Mouse (Mus musculus): ENCODE measurements around the gene Ino80e. TPM values are rescaled to one million over a fixed set of nuclear protein-coding genes. Genes with fewer than 3 reads are reported as not detected.
A peak's percentile ranks its signal among the peaks of the same experiment; 100 is the strongest.

Gene Ino80e
- total and polyA plus RNA-seq, 3 experiments: 93.0 to 476 (median 189) TPM

- no peak for TF ChIP-seq ZC3H11A (IDR thresholded peaks at IDR 0.05; ENCODE audit: low read depth, low read length)
- Histone ChIP-seq H3K27me3 (ENCODE audit: control insufficient read depth in 1 of 2, insufficient read depth in 2 of 2, low read length in 2 of 2) (no peaks in the 10 kb centered on the region), H3K9ac (ENCODE audit: control insufficient read depth, low read depth, low read length, poor library complexity, severe bottlenecking) (no peak overlapping the region), H3K79me2 (ENCODE audit: control insufficient read depth, insufficient read depth, low read length, poor library complexity) (no peaks in the 10 kb centered on the region), H3K36me3 (ENCODE audit: control insufficient read depth in 1 of 2, insufficient read depth in 2 of 2, low read length in 2 of 2) (peaks cover 1 to 7% of the 10 kb centered on the region in 2 experiments; a peak in 3 of 4 replicates), H3K27ac (ENCODE audit: control insufficient read depth, low read depth, low read length) (no peak overlapping the region), H3K4me1 (ENCODE audit: control insufficient read depth in 1 of 2, insufficient read depth in 2 of 2, low read length in 2 of 2) (peaks cover 1 to 7% of the 10 kb centered on the region in 2 experiments; a peak in 2 of 4 replicates), H3K9me3 (replicated peaks; ENCODE audit: insufficient read depth, low read length) (no peaks in the 10 kb centered on the region), H3K4me3 (ENCODE audit: control insufficient read depth in 1 of 2, insufficient read depth in 1 of 2, low read depth in 2 of 2, low read length in 2 of 2) (no peak overlapping the region)
- DNase-seq (ENCODE audit: low read depth, low spot score): no peak
Observed at GRCm38 (mm10) chr7:126868003-126868402, 5.8 kb upstream of the Ino80e start.

- no peak overlapping the region for H3K27ac ChIP-seq (ENCODE audit: control insufficient read depth, low read depth, low read length)
- no peaks in the 10 kb centered on the region for H3K27me3 ChIP-seq (ENCODE audit: control insufficient read depth in 1 of 2, insufficient read depth in 2 of 2, low read length in 2 of 2)
- no peaks in the 10 kb centered on the region for H3K9me3 ChIP-seq (replicated peaks; ENCODE audit: insufficient read depth, low read length)
- peaks cover 1% of the 10 kb centered on the region; the same call in 1 of the 2 replicates for H3K79me2 ChIP-seq (ENCODE audit: control insufficient read depth, insufficient read depth, low read length, poor library complexity)
- H3K36me3 ChIP-seq (ENCODE audit: control insufficient read depth in 1 of 2, insufficient read depth in 2 of 2, low read length in 2 of 2): peaks cover 5 to 6% of the 10 kb centered on the region in 2 experiments
- TF ChIP-seq RAD21 (IDR thresholded peaks at IDR 0.05; ENCODE audit: low read depth, low read length): no peak
- TF ChIP-seq ZMIZ1 (IDR thresholded peaks at IDR 0.05; ENCODE audit: low read depth, low read length): no peak
- TF ChIP-seq MYB (IDR thresholded peaks at IDR 0.05; ENCODE audit: low read depth, low read length): no peak
- no peak overlapping the region for H3K4me3 ChIP-seq (ENCODE audit: control insufficient read depth in 1 of 2, insufficient read depth in 1 of 2, low read depth in 2 of 2, low read length in 2 of 2)
- DNase-seq (ENCODE audit: low read depth, low spot score): no peak
- no peak overlapping the region for H3K9ac ChIP-seq (ENCODE audit: control insufficient read depth, low read depth, low read length, poor library complexity, severe bottlenecking)
- H3K4me1 ChIP-seq (ENCODE audit: control insufficient read depth in 1 of 2, insufficient read depth in 2 of 2, low read length in 2 of 2): peaks cover 2 to 11% of the 10 kb centered on the region in 2 experiments; a peak in 3 of 4 replicates
Observed at GRCm38 (mm10) chr7:126867534-126867933, 5.4 kb upstream of the Ino80e start.

- Histone ChIP-seq H3K4me3 (ENCODE audit: control insufficient read depth in 1 of 2, insufficient read depth in 1 of 2, low read depth in 2 of 2, low read length in 2 of 2) (no peak overlapping the region), H3K27ac (ENCODE audit: control insufficient read depth, low read depth, low read length) (no peak overlapping the region), H3K9me3 (replicated peaks; ENCODE audit: insufficient read depth, low read length) (no peaks in the 10 kb centered on the region), H3K9ac (ENCODE audit: control insufficient read depth, low read depth, low read length, poor library complexity, severe bottlenecking) (peak overlapping the region; percentile 89), H3K4me1 (ENCODE audit: control insufficient read depth in 1 of 2, insufficient read depth in 2 of 2, low read length in 2 of 2) (peaks cover 2 to 19% of the 10 kb centered on the region in 2 experiments; a peak in 3 of 4 replicates), H3K36me3 (ENCODE audit: control insufficient read depth in 1 of 2, insufficient read depth in 2 of 2, low read length in 2 of 2) (peaks cover 3 to 22% of the 10 kb centered on the region in 2 experiments), H3K79me2 (ENCODE audit: control insufficient read depth, insufficient read depth, low read length, poor library complexity) (peaks cover 26% of the 10 kb centered on the region), H3K27me3 (ENCODE audit: control insufficient read depth in 1 of 2, insufficient read depth in 2 of 2, low read length in 2 of 2) (no peaks in the 10 kb centered on the region)
- no peak for DNase-seq (ENCODE audit: low read depth, low spot score)
- TF ChIP-seq TBP (IDR thresholded peaks at IDR 0.05; ENCODE audit: low read depth, low read length) (no peak), CHD1 (IDR thresholded peaks at IDR 0.05; ENCODE audit: low read depth, low read length) (no peak), POLR2A (IDR thresholded peaks at IDR 0.05; ENCODE audit: control insufficient read depth in 1 of 2, insufficient read depth in 1 of 2, low read depth in 1 of 2, low read length in 2 of 2, poor library complexity in 1 of 2) (no peak), USF2 (IDR thresholded peaks at IDR 0.05; ENCODE audit: borderline replicate concordance in 1 of 2, insufficient read depth in 1 of 2, low read depth in 1 of 2, low read length in 2 of 2) (no peak), POLR2AphosphoS5 (IDR thresholded peaks at IDR 0.05; ENCODE audit: borderline replicate concordance, low read depth, low read length) (no peak), UBTF (IDR thresholded peaks at IDR 0.05; ENCODE audit: borderline replicate concordance, insufficient read depth, low read depth, low read length) (no peak), BHLHE40 (IDR thresholded peaks at IDR 0.05; ENCODE audit: borderline replicate concordance, low read depth, low read length) (no peak), CTCF (IDR thresholded peaks at IDR 0.05 in 2 of 3, conservative IDR thresholded peaks at IDR 0.05 in 1 of 3; ENCODE audit: control insufficient read depth in 1 of 3, insufficient read depth in 1 of 3, low read depth in 2 of 3, low read length in 3 of 3, poor library complexity in 1 of 3, severe bottlenecking in 1 of 3) (no peak), SIN3A (IDR thresholded peaks at IDR 0.05; ENCODE audit: low read length) (no peak)
Observed at GRCm38 (mm10) chr7:126863791-126864190, 1.6 kb upstream of the Ino80e start.
